Mouse (Mus musculus): Measurements from ENCODE around the gene Wdr6. TPM values are rescaled to one million over a fixed set of nuclear protein-coding genes. Genes with fewer than 3 reads are reported as not detected.

Gene Wdr6
- polyA plus RNA-seq, 1 experiment from 2014 or later, result 64.1 TPM

MicroRNAs within 50 kb of the gene (microRNA counts, 519-probe panel; counts per million panel counts)
- microRNA mmu-miR-191 (4,039 counts per million, percentile 75 among the panel's probes with 10 or more counts), microRNA mmu-miR-425 (3,710 counts per million, percentile 71 among the panel's probes with 10 or more counts)

Small RNA genes within 50 kb of the gene (microRNA-seq; reads per million reads assigned to microRNA genes)
- gene Gm24083, result not detected
- not detected for gene Mir191
- gene Mir425, result 1,753 reads per million, percentile 84 among the genes with 10 or more reads in this experiment

Other genes with a start within 250 kb of the Wdr6 start
- 825 and 854 TPM in 2 replicates for gene Gpx1, start 239.8 kb downstream of the Wdr6 start, polyA plus RNA-seq (2015; fragmentation: Nextera tagmentation; extraction: Ambion mirVana)
- gene Usp4, start 230.9 kb downstream of the Wdr6 start, polyA plus RNA-seq (2015; fragmentation: Nextera tagmentation; extraction: Ambion mirVana), result 80.6 and 86.7 TPM in 2 replicates
- 0.21 and 0.39 TPM in 2 replicates for gene 1700102P08Rik, start 185.9 kb downstream of the Wdr6 start, polyA plus RNA-seq (2015; fragmentation: Nextera tagmentation; extraction: Ambion mirVana)
- 0.71 and 0.80 TPM in 2 replicates for gene Ccdc36, start 150.3 kb downstream of the Wdr6 start, polyA plus RNA-seq (2015; fragmentation: Nextera tagmentation; extraction: Ambion mirVana)
- gene BC048562, start 142.3 kb downstream of the Wdr6 start, polyA plus RNA-seq (2015; fragmentation: Nextera tagmentation; extraction: Ambion mirVana), result not detected in 2 replicates
- gene Ccdc71, start 118.2 kb downstream of the Wdr6 start, polyA plus RNA-seq (2015; fragmentation: Nextera tagmentation; extraction: Ambion mirVana), result 36.3 and 42.7 TPM in 2 replicates
- gene Klhdc8b, start 117.2 kb downstream of the Wdr6 start, polyA plus RNA-seq (2015; fragmentation: Nextera tagmentation; extraction: Ambion mirVana), result 90.6 and 106 TPM in 2 replicates
- gene Lamb2, start 99.0 kb downstream of the Wdr6 start, polyA plus RNA-seq (2015; fragmentation: Nextera tagmentation; extraction: Ambion mirVana), result 45.3 and 49.0 TPM in 2 replicates
- 51.4 and 55.9 TPM in 2 replicates for gene Usp19, start 88.1 kb downstream of the Wdr6 start, polyA plus RNA-seq (2015; fragmentation: Nextera tagmentation; extraction: Ambion mirVana)
- 62.2 and 69.0 TPM in 2 replicates for gene Qars, start 71.0 kb downstream of the Wdr6 start, polyA plus RNA-seq (2015; fragmentation: Nextera tagmentation; extraction: Ambion mirVana)
- gene Qrich1, start 61.9 kb downstream of the Wdr6 start, polyA plus RNA-seq (2015; fragmentation: Nextera tagmentation; extraction: Ambion mirVana), result 81.2 and 81.7 TPM in 2 replicates
- 99.5 and 107 TPM in 2 replicates for gene Impdh2, start 18.5 kb downstream of the Wdr6 start, polyA plus RNA-seq (2015; fragmentation: Nextera tagmentation; extraction: Ambion mirVana)
- 53.5 TPM in 2 replicates for gene Ndufaf3, start 11.3 kb downstream of the Wdr6 start, polyA plus RNA-seq (2015; fragmentation: Nextera tagmentation; extraction: Ambion mirVana)
- 86.6 and 92.1 TPM in 2 replicates for gene Dalrd3, start 8.9 kb downstream of the Wdr6 start, polyA plus RNA-seq (2015; fragmentation: Nextera tagmentation; extraction: Ambion mirVana)
- gene P4htm, start 18.9 kb upstream of the Wdr6 start, polyA plus RNA-seq (2015; fragmentation: Nextera tagmentation; extraction: Ambion mirVana), result 19.5 and 20.0 TPM in 2 replicates
- gene Arih2, start 70.6 kb upstream of the Wdr6 start, polyA plus RNA-seq (2015; fragmentation: Nextera tagmentation; extraction: Ambion mirVana), result 36.6 and 44.5 TPM in 2 replicates
- gene Slc25a20, start 83.3 kb upstream of the Wdr6 start, polyA plus RNA-seq (2015; fragmentation: Nextera tagmentation; extraction: Ambion mirVana), result 67.9 and 73.0 TPM in 2 replicates
- 25.6 and 26.8 TPM in 2 replicates for gene Prkar2a, start 110.6 kb upstream of the Wdr6 start, polyA plus RNA-seq (2015; fragmentation: Nextera tagmentation; extraction: Ambion mirVana)
- gene Ip6k2, start 205.1 kb upstream of the Wdr6 start, polyA plus RNA-seq (2015; fragmentation: Nextera tagmentation; extraction: Ambion mirVana), result 39.8 and 42.9 TPM in 2 replicates
- 9.7 and 10.6 TPM in 2 replicates for gene Nckipsd, start 229.6 kb upstream of the Wdr6 start, polyA plus RNA-seq (2015; fragmentation: Nextera tagmentation; extraction: Ambion mirVana)
- gene Celsr3, start 247.6 kb upstream of the Wdr6 start, polyA plus RNA-seq (2015; fragmentation: Nextera tagmentation; extraction: Ambion mirVana), result 0.09 and 0.10 TPM in 2 replicates